Mouse (Mus musculus) kidney, postnatal 36 days (tissue): ENCODE results near the gene Clcn7.
A peak's percentile ranks its signal among the peaks of the same experiment; 100 is the strongest.
"Not testable (repeated sequence)": the region's sequence is repeated elsewhere in the genome, so short reads cannot be mapped to it uniquely, and the experiment has no call there.

Source experiments
- DNase-seq, 2 experiments: peaks; one replicate each; pipeline ENCODE4 v3.0.0; 2021 to 2022; ENCODE audit warnings: mixed read lengths in 2 of 2

Clcn7 gene

DNA sequence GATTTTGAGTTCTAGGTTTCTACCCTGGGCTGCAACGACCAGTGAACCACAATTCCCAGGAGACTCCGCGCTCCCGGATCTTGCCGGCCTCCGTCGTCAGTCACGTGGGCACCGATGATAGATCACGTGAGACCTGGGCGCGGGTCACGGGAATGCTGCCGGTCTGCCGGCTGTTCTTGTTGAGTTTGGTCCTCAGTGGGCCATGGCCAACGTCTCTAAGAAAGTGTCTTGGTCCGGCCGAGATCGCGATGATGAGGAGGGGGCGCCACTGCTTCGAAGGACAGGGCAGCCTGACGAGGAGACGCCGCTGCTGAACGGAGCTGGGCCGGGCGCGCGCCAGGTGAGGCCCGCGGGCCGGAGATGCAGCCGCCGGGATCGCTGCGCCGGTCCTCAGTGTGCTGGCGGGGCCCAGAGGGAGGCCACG, at the start of gene Clcn7:
Gene Clcn7, plus strand, starts transcription at position 117 of the 424 bp plus-strand sequence.
- DNase-seq = peak; percentile 96 to 97

DNA sequence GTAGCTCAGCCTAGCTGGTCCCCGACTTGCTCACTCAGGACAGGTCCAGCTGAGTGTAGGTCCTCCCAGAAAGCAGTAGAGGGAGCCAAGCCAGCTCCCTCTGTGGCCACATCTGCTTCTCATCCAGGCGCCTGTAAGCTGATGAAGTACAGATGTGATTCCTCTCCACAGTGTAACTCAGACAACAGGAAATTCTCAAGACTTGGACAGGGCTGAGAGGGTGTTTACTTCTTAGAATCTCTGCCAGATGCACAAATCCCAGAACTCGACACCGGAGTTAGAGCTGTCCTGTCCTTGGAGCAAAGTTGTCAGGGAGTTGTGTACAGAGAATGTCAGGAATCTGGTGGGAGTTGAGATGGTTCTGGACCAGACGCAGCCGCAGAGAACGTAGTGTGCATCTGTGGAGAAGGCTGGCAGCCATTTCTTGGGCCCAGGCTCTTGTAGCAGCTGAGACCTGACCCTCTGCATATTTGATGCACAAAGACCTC, 49.7 kb upstream of the Clcn7 start, which contains the start of gene Tmem204:
Gene Tmem204, minus strand, starts transcription at position 148 of the 488 bp plus-strand sequence.
- DNase-seq = peak; percentile 71 to 83

DNA sequence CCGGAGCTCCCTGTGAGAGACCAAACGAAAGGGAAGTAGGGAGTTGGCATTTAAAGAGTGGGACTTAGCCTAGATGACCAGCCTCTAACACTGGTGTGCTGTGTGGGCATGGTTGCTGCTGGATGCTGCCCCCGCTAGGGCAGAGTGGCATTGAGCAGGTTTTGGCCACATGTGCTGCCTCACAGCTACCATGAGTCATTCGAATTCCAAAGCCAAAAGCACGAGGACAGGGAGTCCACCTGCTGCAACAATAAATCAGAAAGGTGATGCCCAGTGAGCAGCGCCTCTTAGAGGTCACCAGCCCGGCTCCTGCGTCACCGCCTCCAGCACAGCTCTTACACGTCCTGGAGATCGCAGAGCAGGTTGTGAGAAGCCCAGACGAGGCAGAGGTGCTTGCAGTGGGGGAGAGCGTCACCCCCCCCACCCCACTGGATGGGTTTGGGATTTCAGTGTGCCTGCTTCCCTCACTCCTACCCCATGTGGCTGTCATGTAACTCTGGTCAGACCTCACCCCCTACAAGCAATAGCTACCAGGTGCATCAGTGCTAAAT, 48.3 kb upstream of the Clcn7 start:
- DNase-seq = no peak

DNA sequence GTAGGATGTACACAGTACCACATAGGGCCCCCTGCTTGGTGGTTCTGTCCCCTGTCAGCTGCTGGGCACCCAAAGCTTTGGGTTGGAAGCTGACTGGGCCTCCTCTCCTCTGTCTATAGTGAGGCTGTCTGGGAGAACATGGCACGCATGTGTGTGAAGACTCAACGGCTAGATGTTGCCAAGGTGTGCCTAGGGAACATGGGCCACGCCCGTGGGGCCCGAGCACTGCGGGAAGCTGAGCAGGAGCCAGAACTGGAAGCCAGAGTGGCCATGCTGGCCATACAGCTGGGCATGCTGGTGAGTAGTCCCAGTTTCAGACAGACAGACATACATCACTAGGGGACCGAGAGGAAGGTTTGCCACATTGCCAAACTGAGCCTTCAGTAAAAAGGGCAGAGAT, 46.5 kb upstream of the Clcn7 start:
- no peak for DNase-seq

DNA sequence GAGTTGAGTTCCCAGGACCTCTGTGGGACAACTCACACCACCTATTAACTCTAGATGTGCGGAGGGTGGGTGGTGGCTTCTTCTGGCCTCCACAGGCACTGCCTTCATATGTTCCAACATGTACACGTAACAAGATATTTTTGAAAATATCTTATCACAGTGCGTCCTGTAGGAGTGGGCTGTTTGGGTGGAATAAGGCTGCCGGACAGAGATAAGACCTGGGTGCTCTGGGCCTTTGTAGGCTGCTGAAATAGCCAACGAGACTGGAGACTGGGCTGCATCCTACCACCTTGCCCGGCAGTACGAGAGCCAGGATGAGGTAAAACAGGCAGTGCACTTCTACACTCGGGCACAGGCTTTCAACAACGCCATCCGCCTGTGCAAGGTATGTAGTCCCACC, 44.0 kb upstream of the Clcn7 start:
- no peak for DNase-seq

DNA sequence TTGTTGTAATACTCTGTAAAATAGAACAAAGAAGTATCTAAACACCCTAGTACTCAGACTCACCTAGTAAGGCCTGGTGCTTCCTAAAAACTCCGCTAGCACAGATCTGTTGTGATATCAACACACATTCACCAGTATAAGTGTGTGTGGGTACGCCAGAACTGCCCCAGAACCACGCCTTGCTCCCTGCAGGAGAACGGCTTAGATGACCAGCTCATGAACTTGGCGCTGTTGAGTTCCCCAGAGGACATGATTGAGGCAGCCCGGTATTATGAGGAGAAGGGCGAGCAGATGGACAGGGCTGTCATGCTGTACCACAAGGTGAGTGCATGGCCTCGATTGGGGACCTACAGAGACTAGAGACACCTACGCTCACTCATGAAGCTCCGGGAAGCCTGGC, 42.7 kb upstream of the Clcn7 start:
- DNase-seq = no peak

DNA sequence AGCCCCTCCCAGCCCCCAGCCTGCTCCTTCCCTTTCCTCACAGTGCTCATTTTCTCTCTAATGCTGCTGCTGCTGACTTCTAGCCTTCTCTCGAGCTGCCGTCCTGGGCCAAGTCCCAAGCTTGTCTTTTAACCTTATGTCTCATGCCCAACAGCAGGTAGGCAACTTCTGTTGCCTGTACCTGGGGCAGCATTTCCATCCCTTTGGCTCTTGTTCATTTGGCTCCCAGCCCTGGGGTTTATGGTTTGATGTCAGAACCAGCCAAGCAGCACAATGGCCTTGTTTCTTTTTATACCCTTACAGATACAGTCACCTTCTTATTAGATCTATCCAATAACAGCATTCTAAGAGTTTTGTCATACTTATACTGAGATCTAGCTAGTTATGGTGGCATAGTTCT, 37.0 kb upstream of the Clcn7 start:
- DNase-seq = peak; percentile 78 to 86

DNA sequence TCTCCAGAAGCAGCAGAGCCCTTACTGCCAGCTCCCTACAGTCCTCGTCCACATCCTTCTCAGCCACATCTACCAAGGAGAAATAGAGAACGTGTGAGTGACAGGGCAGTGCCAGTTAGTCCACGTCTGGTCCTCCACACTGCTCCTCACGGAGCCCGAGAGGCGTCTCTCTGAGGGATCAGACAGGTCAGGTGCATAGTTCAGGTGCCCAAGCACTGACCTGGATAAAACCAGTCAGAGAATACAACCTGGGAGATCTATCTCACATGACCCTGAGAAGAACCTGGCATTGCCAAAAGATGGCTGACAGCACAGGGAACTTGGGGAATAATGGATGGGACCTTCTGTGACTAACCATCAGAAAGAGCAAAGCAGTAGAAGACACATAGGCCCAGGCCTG, 33.1 kb upstream of the Clcn7 start:
- peak; percentile 49 to 61 for DNase-seq

DNA sequence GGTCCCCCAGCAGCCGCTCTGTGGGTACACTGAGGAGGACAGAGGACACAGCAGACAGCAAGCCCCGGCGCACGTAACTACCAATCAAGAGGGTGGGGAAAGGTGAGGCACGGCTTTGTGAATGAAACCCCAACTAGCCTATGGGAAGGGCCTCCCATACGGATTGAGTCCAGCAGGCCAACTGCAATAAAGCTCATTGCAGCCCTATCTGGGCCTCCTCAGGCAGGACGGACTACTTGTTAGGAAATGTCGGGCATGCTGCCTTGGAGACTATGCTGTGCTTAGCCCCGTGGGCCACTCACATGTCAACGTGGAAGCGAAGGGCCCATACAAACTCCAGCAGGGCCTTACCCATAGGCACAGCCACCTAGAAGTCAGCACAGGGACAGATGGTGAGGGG, 31.9 kb upstream of the Clcn7 start:
- no peak for DNase-seq

DNA sequence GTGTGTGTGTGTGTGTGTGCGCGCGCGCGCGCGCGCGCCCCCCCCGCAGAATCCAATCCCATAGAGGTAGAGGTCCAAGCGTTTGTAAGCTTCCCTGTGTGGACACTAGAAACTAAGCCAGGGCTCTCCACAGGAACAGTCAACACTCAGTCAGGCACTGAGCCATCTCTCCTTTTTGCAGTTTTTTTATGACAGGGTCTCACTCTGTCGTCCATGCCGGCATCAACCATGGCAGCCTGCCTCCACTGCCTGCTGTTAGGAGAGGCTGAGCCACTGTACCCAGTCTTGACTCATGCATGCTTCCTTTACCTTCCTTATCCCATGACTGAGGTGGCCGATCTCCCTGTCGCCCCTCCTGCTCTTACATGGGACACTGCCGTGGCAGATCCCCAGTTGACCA, 25.4 kb upstream of the Clcn7 start:
- DNase-seq = no peak

DNA sequence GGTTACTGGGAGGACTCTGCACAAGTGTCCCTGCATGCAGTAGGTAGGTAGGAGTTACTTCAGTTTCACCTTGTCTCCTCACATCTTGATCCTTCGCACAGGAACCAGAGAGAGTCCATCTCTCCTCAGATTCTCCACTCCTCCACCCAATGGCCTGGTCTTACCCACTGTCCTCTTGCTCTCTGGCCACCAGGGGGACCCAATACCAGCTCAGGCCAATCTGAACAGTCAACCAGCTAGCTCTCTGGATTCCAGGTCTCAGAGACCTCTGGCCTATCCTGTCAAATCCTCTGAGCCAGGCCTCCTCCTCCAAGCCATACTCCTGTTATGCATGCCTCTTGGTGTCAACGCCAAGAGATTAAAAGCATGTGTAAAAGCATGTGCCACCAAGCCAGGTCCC, 23.6 kb upstream of the Clcn7 start:
- DNase-seq = peak; percentile 61 to 81

DNA sequence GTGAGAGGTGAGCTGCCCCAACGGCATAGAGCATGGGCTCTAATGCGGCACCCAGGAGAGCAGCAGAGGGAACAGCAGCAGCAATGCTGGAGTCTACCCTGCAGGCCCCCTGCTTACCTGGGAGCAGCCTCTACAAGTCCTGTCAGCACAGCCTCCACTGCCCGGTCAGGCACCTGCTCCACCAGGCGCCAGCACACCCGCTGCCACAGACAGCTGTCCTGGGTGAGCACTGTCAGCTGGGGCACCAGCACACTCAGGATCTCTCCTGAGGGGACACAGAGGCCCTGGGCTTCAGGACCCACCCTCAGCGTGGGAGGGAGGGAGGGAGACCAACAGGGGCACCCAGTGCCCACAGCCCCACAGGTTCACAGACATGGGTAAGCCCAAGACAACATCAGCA, 22.6 kb upstream of the Clcn7 start:
- DNase-seq = no peak

DNA sequence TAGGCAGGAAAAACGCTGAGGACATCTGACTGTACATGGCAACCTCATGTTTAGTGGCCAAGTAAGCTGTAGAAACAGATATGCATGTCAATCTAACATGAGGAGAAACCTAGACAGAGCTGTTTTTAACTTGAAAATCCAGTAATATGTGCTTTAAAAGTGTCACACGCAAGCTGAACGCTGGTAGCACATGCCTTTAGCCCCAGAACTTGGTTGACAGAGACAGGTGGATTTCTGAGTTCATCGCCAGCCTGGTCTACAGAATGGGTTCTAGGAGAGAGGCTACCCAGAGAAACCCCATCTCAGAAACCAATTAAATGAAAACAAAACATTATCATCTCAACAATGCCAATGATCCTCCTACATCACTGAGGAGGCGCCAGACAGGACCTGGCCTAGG, 22.0 kb upstream of the Clcn7 start:
- DNase-seq = no peak

DNA sequence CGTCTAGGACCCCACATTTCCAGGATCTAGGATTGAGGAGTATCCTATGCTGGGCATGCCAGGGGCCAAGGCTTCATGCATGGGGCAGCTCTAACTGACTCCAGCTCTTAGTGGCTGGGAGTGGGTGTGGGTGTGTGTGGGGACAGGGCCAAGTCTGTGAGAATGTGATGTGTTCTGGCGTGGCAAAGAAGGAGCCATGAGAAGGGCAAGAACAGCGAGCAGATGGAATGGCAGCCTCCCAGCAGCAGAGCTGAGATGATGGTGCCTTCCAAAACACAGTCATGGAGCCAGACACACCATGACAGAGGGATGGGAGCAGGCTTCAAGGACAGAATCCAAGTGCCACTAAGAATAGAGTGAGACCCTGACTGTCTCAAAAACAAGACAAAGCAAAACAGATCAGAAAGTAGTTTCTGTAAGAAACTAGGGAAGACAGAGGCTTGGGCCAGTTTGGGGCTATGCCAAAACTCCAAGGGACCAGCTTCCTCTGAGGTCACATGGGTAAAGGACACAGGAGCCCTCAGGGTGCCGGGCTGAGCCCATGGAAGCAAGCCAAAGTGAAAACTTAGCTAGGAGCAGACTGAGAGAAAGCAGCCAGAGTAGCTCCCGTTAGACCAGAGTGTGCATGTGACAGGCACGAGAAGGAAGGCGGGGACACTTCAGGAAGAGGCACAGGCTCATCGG, 21.3 kb upstream of the Clcn7 start:
- peak; percentile 75 to 80 for DNase-seq

DNA sequence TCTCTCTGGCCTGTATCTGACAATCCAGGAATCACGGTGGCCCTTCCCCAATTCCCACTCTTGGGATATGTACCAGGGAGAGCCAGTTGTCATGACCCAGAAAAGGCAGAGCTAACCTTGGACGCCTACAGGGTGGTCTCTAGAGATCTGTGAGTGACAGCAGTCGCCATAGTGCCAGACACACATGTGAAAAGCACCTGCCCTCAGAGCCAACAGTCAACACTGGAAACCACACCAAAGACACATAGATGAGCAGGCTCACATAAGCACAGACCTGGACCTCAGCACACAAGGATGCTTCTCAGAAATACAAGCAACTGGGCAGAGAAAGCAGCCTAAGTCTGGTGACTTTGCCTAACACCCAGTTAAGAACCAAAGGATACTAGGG, 20.8 kb upstream of the Clcn7 start:
- DNase-seq = no peak

DNA sequence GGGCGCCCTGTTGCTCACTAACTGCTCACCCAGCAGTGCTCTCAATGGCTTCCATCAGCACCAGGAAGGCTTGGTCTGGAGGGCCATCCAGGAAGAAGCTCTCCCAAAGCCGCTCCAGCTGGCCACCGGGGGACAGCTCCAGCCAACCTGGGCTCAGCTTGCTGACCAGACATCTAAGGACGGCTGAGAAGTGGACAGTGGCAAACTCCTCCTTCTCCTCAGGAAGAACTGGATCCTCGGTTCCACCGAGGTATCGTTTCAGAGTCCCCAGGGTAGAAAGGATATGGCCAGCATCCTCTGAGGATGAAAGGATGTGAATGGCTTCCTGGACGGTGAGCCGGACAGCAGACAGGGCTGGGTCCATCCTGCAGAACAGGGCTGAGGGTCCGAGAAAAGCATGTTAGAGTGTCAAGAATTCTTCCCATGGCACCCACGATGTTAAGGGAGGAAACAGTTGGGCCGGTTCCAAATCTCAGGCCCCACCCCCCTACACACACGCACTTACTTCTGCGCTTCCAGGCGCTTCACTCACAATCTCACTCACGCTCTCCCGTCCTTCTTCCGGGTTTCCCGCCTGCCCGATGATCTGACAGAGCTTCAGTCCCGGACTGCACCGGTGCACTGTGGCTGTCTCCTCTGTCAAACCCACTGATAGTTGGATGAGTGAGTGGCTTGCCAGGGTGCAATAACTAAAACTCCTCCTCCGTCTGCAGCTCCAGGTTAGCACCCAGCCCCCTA, 18.1 kb upstream of the Clcn7 start:
- peak in 1 of 2 experiments; percentile 24 for DNase-seq

DNA sequence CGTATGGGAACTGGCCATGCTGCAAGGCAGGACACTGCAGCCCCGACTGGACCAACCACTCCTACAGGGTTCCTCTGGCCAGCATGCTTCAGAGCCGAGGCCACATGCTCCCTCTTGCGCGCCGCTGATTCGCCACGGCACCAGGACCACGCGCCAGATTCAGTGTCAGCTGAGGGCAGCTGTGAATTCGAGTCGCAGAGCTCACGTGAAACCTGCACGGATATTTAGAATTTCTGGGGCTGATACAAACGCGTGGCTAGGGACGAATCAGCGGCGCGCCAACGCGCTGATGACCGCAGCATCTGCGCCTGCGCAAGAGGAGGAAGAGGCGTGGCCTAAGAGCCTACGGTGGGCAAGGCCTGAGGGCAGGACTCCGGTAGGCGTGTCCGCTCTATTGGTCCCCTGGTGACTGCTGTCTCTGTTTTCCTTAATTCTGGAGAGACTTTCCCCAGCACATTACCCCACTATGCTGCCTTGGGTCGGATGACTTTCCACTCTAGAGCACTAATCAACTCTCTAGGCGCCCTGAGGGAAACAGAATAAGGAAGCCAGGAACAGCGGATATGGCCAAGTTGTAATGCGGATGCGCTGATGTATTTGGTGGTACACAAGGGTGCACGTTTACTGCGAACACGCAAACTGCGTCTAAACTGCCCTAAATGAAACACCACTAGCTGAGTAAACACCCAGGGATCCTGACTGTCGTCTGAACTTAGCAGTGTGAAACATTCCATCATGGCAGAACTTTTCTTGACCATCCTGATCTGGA, 17.3 kb upstream of the Clcn7 start, which contains the start of gene Telo2:
Gene Telo2, minus strand, starts transcription at position 304 of the 769 bp plus-strand sequence.
- DNase-seq = peak; percentile 94 to 97

DNA sequence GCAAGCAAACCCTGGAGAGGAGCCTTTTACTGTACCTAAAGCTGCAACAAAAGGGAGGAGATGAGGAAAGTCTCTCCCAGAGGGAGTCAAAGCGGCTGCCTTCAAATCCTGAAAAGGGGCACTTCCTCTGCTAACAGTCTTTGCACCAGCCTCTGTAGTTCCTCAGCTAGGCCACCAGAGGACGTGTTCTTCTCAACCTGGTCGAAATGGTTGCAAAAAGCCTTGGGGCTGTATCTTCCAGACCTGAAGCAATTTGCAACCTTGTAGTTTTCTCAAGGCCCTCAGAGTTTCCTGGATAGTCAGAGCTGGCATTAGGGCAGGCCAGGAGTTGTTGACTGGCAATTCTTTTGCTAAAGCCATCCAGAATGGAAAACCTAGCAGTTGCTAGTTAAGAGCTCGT, 15.9 kb upstream of the Clcn7 start:
- peak in 1 of 2 experiments; percentile 34 for DNase-seq

DNA sequence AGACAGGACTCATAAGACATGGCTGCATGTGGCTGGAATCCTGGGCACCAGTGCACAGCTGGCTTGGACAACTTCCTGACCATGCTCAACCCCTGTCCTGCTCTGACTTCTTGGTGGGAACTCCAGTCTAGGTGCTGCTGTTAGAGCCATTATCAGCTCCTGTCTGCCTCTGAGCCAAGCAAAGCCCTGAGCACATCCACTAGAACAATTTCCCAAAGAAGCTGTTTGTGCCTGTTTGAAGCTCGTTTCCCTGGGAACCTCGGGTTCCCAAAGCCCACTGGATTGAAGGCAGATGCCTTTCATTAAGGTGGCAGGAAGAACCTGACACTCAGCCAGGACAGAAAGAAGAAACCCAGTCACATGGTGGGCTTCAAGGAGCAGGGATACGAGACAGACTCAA, 12.8 kb upstream of the Clcn7 start, which contains the start of gene Ptx4:
Gene Ptx4, plus strand, starts transcription at position 355 of the 400 bp plus-strand sequence.
- no peak for DNase-seq

DNA sequence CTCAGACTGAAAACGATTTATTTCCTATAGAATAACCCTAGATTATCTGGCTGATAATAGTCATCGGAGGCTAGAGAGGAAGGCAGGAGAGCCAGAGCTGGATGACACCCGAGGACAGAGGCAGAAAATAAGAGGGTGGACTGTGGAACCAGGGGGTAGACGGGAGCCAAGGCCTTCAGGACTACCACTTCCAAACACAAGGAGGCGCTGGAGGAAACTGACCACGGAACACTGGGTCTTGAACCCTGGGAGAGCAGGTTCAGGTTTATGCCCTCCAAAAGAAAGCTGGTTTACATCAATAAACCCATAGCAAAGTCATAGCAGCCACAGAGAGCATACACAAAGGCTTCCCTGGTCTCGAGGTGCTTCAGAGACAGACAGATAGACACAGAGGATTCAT, 9.2 kb upstream of the Clcn7 start:
- DNase-seq = peak in 1 of 2 experiments; percentile 56

DNA sequence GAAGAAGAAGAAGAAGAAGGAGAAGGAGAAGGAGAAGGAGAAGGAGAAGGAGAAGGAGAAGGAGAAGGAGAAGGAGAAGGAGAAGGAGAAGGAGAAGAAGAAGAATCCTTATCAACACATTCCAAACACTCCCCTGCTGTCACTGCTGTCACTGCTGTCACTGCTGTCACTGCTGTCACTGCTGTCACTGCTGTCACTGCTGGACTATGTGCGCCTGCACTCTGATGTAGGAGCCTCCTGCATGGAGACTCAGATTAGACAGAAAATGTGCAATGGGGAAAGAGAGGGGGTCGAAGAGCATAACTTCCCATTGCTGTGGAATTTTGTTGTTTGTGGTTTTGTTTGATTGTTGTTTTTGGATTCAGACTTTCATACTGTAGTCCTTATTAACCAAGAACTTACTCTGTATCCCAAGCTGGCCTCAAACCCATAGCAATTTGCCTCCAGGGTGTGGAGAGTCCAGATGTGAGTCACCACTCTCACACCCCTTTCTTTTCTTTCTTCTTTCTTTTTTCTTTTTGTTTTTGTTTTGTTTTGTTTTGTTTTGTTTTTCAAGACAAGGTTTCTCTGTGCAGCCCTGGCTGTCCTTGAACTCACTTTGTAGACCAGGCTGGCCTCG, 7.6 kb upstream of the Clcn7 start:
- not testable (repeated sequence) for DNase-seq

DNA sequence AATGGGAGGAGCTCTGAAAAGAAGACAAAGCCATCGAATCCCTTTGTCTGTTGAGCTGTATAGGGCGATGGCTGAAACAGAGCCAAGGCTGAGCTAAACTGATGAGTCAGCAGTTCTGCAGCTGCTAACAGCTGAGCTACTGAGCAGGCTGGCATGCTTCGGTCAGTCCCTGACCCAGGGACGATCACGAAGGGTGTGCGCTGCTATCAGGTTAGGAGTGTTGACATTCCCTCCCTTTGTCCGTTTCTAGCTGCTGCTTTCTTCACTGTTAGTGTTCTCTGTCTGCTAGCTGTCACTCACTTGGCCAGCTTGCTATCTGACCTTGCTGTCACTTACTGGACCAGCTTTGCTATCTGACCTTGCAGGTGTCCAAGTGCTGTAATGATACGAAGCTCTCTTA, 6.1 kb upstream of the Clcn7 start:
- no peak for DNase-seq
